Mouse (Mus musculus) forebrain, embryonic 11.5 days (tissue): ENCODE results near the gene Catsperg1. TPM values are rescaled to one million over a fixed set of nuclear protein-coding genes. Genes with fewer than 3 reads are reported as not detected.
"Not testable (repeated sequence)": the region's sequence is repeated elsewhere in the genome, so short reads cannot be mapped to it uniquely, and the experiment has no call there.

Experiments used
- ATAC-seq: fragments of 200-750 bp; cut with Nextera tagmentation; replicated peaks from 2 replicates; pipeline ENCODE4 v1.8.0; 2017; ENCODE audit warnings: moderate TSS enrichment; ENCODE audit not compliant: low FRiP score
- DNase-seq: peaks from one replicate; pipeline ENCODE4 v3.0.0-alpha.2; 2017; ENCODE audit warnings: low spot score
- H3K27ac ChIP-seq: fragments of 300-500 bp; sonication (generic); 2 replicates; pipeline ENCODE4 v1.5.1; 2014; ENCODE audit warnings: low read depth, low read length
- H3K27me3 ChIP-seq: fragments of 300-500 bp; sonication (generic); 2 replicates; pipeline ENCODE4 v1.6.1; 2014; ENCODE audit warnings: mild to moderate bottlenecking, low read length, mixed read lengths; ENCODE audit not compliant: control insufficient read depth, insufficient read depth
- H3K36me3 ChIP-seq: fragments of 300-500 bp; sonication (generic); 2 replicates; pipeline ENCODE4 v1.6.1; 2014; ENCODE audit warnings: mild to moderate bottlenecking, low read length, moderate library complexity, mixed read lengths; ENCODE audit not compliant: control insufficient read depth, insufficient read depth
- H3K4me1 ChIP-seq: fragments of 300-500 bp; sonication (generic); replicated peaks from 2 replicates; pipeline ENCODE4 v1.6.1; 2014; ENCODE audit warnings: low read length, mixed read lengths; ENCODE audit not compliant: control insufficient read depth, insufficient read depth
- H3K4me2 ChIP-seq: fragments of 300-500 bp; sonication (generic); 2 replicates; pipeline ENCODE4 v1.6.1; 2014; ENCODE audit warnings: low read depth, mild to moderate bottlenecking, low read length, moderate library complexity, mixed read lengths; ENCODE audit not compliant: severe bottlenecking
- H3K4me3 ChIP-seq: fragments of 300-500 bp; sonication (generic); 2 replicates; pipeline ENCODE4 v1.5.1; 2014; ENCODE audit warnings: low read depth, low read length
- H3K9ac ChIP-seq: fragments of 300-500 bp; sonication (generic); 2 replicates; pipeline ENCODE4 v1.6.1; 2014; ENCODE audit warnings: low read length
- H3K9me3 ChIP-seq: fragments of 300-500 bp; sonication (generic); 2 replicates; pipeline ENCODE4 v1.6.1; 2016; ENCODE audit warnings: low read length, mixed read lengths; ENCODE audit not compliant: control insufficient read depth
- WGBS: fragments of 180-500 bp; shearing (Covaris S2); extraction: QIAGEN DNeasy Blood & Tissue Kit; methylation state at CpG from one replicate; pipeline ENCODE4 v1.1.7; 2014; 5-methylcytosine and 5-hydroxymethylcytosine counted together
- polyA plus RNA-seq: library from polyadenylated mRNA; unstranded; fragments of >200 nt; fragmentation: Nextera tagmentation; extraction: Ambion mirVana; gene quantifications from 2 replicates; pipeline ENCODE4 v1.2.1, GENCODE M21; 2014

Gene Catsperg1
- polyA plus RNA-seq, 1 experiment from 2014 or later: 0.12 TPM

GRCm38 (mm10) chr7:29247706-29248105 lies 33.9 kb upstream of the Catsperg1 start:
- Histone ChIP-seq H3K36me3 (no peaks in the 10 kb centered on the region; the same call in 1 of the 2 replicates), H3K4me3 (peak overlapping the region; percentile 7; the same call in 1 of the 2 replicates), H3K4me1 (no peaks in the 10 kb centered on the region; the same call in 1 of the 2 replicates), H3K9ac (peak overlapping the region; percentile 43), H3K9me3 (no peaks in the 10 kb centered on the region), H3K4me2 (peak overlapping the region; percentile 45), H3K27me3 (peaks cover 4% of the 10 kb centered on the region; the same call in 1 of the 2 replicates), H3K27ac (no peak overlapping the region)
- WGBS: 17% methylated on average over 19 of the region's 19 CpGs
- DNase-seq (no peak), ATAC-seq (peak; percentile 19; the same call in 1 of the 2 replicates)

GRCm38 (mm10) chr7:29247314-29247700 lies 33.5 kb upstream of the Catsperg1 start:
- peaks cover 4% of the 10 kb centered on the region; the same call in 1 of the 2 replicates for H3K27me3 ChIP-seq
- H3K9ac ChIP-seq: no peak overlapping the region
- H3K9me3 ChIP-seq: no peaks in the 10 kb centered on the region
- H3K4me3 ChIP-seq: no peak overlapping the region; the same call in 1 of the 2 replicates
- 21% methylated on average over 16 of the region's 16 CpGs for WGBS
- H3K4me1 ChIP-seq: no peaks in the 10 kb centered on the region; the same call in 1 of the 2 replicates
- no peak overlapping the region for H3K27ac ChIP-seq
- peak; percentile 91 for DNase-seq
- no peaks in the 10 kb centered on the region; the same call in 1 of the 2 replicates for H3K36me3 ChIP-seq
- H3K4me2 ChIP-seq: peak overlapping the region; percentile 45
- ATAC-seq: peak; percentile 45

- no peak for ATAC-seq
- H3K27me3 ChIP-seq: peaks cover 4% of the 10 kb centered on the region; the same call in 1 of the 2 replicates
- no peak overlapping the region for H3K4me2 ChIP-seq
- H3K9ac ChIP-seq: no peak overlapping the region
- no peak overlapping the region for H3K27ac ChIP-seq
- no peaks in the 10 kb centered on the region; the same call in 1 of the 2 replicates for H3K4me1 ChIP-seq
- H3K36me3 ChIP-seq: no peaks in the 10 kb centered on the region; the same call in 1 of the 2 replicates
- WGBS: 88% methylated on average over 21 of the region's 21 CpGs
- H3K9me3 ChIP-seq: no peaks in the 10 kb centered on the region
- no peak for DNase-seq
- no peak overlapping the region for H3K4me3 ChIP-seq
Measured at GRCm38 (mm10) chr7:29246619-29247313, 32.9 kb upstream of the Catsperg1 start.

GRCm38 (mm10) chr7:29246015-29246414 lies 32.2 kb upstream of the Catsperg1 start:
- ATAC-seq (no peak), DNase-seq (no peak)
- Histone ChIP-seq H3K9ac (no peak overlapping the region), H3K27me3 (peaks cover 4% of the 10 kb centered on the region; the same call in 1 of the 2 replicates), H3K27ac (no peak overlapping the region), H3K4me1 (no peaks in the 10 kb centered on the region; the same call in 1 of the 2 replicates), H3K4me2 (no peak overlapping the region), H3K36me3 (no peaks in the 10 kb centered on the region; the same call in 1 of the 2 replicates), H3K9me3 (no peaks in the 10 kb centered on the region), H3K4me3 (no peak overlapping the region)
- 93% methylated on average over 5 of the region's 5 CpGs for WGBS

GRCm38 (mm10) chr7:29244732-29245416 lies 31.0 kb upstream of the Catsperg1 start:
- H3K27ac ChIP-seq: no peak overlapping the region
- 83% methylated on average over 7 of the region's 7 CpGs for whole genome bisulfite sequencing
- H3K9ac ChIP-seq: no peak overlapping the region
- no peaks in the 10 kb centered on the region for H3K9me3 ChIP-seq
- peaks cover 4% of the 10 kb centered on the region; the same call in 1 of the 2 replicates for H3K27me3 ChIP-seq
- no peak overlapping the region for H3K4me2 ChIP-seq
- H3K4me3 ChIP-seq: no peak overlapping the region
- H3K4me1 ChIP-seq: no peaks in the 10 kb centered on the region; the same call in 1 of the 2 replicates
- H3K36me3 ChIP-seq: no peaks in the 10 kb centered on the region; the same call in 1 of the 2 replicates
- no peak for DNase-seq
- no peak for ATAC-seq

- H3K4me3 ChIP-seq: peak within 1 kb of the TSS; percentile 58
- peak within 1 kb of the TSS; percentile 26 for H3K27ac ChIP-seq
- peak within 1 kb of the TSS; percentile 69 for H3K4me2 ChIP-seq
- DNase-seq (peak; percentile 98), ATAC-seq (peak; percentile 97)
- H3K4me1 ChIP-seq: peaks cover 4% of the 10 kb centered on the region
- peak within 1 kb of the TSS; percentile 72 for H3K9ac ChIP-seq
- WGBS: under 1% methylated on average over 60 of the region's 60 CpGs
- no peaks in the 10 kb centered on the region for H3K36me3 ChIP-seq
- peaks cover 2% of the 10 kb centered on the region; the same call in 1 of the 2 replicates for H3K27me3 ChIP-seq
- no peaks in the 10 kb centered on the region for H3K9me3 ChIP-seq
Measured at GRCm38 (mm10) chr7:29238019-29238967, 24.5 kb upstream of the Catsperg1 start, which contains the start of gene Yif1b. Gene Yif1b, plus strand, starts transcription at chr7:29238329.

- H3K36me3 ChIP-seq, H3K9me3 ChIP-seq, H3K27me3 ChIP-seq, DNase-seq, H3K4me1 ChIP-seq: not testable (repeated sequence)
- WGBS: 30% methylated on average over 6 of the region's 6 CpGs
- peak overlapping the region; percentile 69 for H3K4me2 ChIP-seq
- H3K9ac ChIP-seq: peak overlapping the region; percentile 43
- peak overlapping the region; percentile 26 for H3K27ac ChIP-seq
- H3K4me3 ChIP-seq: peak overlapping the region; percentile 58
- ATAC-seq: peak; percentile 22; the same call in 1 of the 2 replicates
Measured at GRCm38 (mm10) chr7:29237596-29237995, 23.8 kb upstream of the Catsperg1 start.

- Histone ChIP-seq H3K9me3 (no peaks in the 10 kb centered on the region), H3K4me1 (peaks cover 9% of the 10 kb centered on the region), H3K27me3 (peaks cover 19% of the 10 kb centered on the region), H3K36me3 (no peaks in the 10 kb centered on the region), H3K9ac (no peak overlapping the region), H3K4me3 (no peak overlapping the region), H3K4me2 (no peak overlapping the region), H3K27ac (no peak overlapping the region)
- ATAC-seq (no peak), DNase-seq (no peak)
- 85% methylated on average over 4 of the region's 4 CpGs for WGBS
Measured at GRCm38 (mm10) chr7:29236593-29236992, 22.8 kb upstream of the Catsperg1 start.
